Mouse (Mus musculus) liver, embryonic 13.5 days (tissue): ENCODE measurements around the gene Doc2b. TPM values are rescaled to one million over a fixed set of nuclear protein-coding genes. Genes with fewer than 3 reads are reported as not detected.

ENCODE experiments used
- ATAC-seq: fragments of 200-750 bp; cut with Nextera tagmentation; 2 replicates; pipeline ENCODE4 v1.8.0; 2017; ENCODE audit warnings: low read depth, mild to moderate bottlenecking, moderate number of reproducible peaks, moderate library complexity
- DNase-seq: peaks from one replicate; pipeline ENCODE4 v3.0.0; 2022
- H3K27ac ChIP-seq: fragments of 300-500 bp; sonication (generic); 2 replicates; pipeline ENCODE4 v1.5.1; 2015; ENCODE audit warnings: moderate library complexity, mild to moderate bottlenecking, inconsistent platforms
- H3K27me3 ChIP-seq: fragments of 300-500 bp; sonication (generic); 2 replicates; pipeline ENCODE4 v1.6.1; 2015; ENCODE audit warnings: mild to moderate bottlenecking, inconsistent platforms
- H3K36me3 ChIP-seq: fragments of 300-500 bp; sonication (generic); 2 replicates; pipeline ENCODE4 v1.6.1; 2015; ENCODE audit warnings: mild to moderate bottlenecking, inconsistent platforms
- H3K4me1 ChIP-seq: fragments of 300-500 bp; sonication (generic); replicated peaks from 2 replicates; pipeline ENCODE4 v1.6.1; 2015; ENCODE audit warnings: inconsistent platforms
- H3K4me2 ChIP-seq: fragments of 300-500 bp; sonication (generic); 2 replicates; pipeline ENCODE4 v1.6.1; 2015; ENCODE audit warnings: inconsistent platforms, mild to moderate bottlenecking, moderate library complexity
- H3K4me3 ChIP-seq: fragments of 300-500 bp; sonication (generic); replicated peaks from 2 replicates; pipeline ENCODE4 v1.5.1; 2015; ENCODE audit warnings: mild to moderate bottlenecking, inconsistent platforms
- H3K9ac ChIP-seq: fragments of 300-500 bp; sonication (generic); 2 replicates; pipeline ENCODE4 v1.6.1; 2015; ENCODE audit warnings: mild to moderate bottlenecking, inconsistent platforms
- H3K9me3 ChIP-seq: fragments of 300-500 bp; sonication (generic); replicated peaks from 2 replicates; pipeline ENCODE4 v1.6.1; 2016; ENCODE audit warnings: inconsistent platforms
- WGBS: fragments of 180-500 bp; shearing (Covaris S2); methylation state at CpG from one replicate; pipeline ENCODE4 v1.1.7; 2015; ENCODE audit not compliant: insufficient replicate concordance; 5-methylcytosine and 5-hydroxymethylcytosine counted together
- polyA plus RNA-seq: library from polyadenylated mRNA; unstranded; fragments of >200 nt; fragmentation: Nextera tagmentation; extraction: Ambion mirVana; gene quantifications from 2 replicates; pipeline ENCODE4 v1.2.1, GENCODE M21; 2015

Gene Doc2b
- 0.05 and 0.06 TPM in 2 replicates for polyA plus RNA-seq

DNA sequence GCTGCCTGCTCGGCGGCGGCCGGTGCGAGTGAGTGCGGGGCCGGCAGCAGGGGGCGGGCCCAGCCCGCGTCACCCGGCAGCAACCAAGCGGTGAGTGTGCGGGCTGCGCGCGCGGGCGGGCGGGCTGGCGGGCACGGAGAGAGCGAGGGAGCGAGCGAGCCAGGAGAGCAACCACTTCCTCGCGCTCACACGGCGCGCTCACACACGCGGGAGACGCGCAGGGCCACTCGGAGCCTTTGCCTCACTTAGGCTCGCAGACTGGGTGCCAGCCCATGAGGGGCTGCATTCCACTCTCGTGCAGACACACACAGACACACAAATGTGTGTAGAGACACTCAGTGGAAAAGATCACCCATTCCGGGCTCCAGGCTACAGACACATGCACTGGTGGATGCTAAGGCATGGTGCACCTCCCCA, at the start of gene Doc2b:
Gene Doc2b (minus strand): TSS at position 21 of the 417 bp plus-strand sequence.
- no peak within 1 kb of the TSS for H3K27ac ChIP-seq
- H3K4me1 ChIP-seq, result 0 out of 2 replicates have a peak, but pooled peaks cover 7% of the 10 kb centered on the region
- H3K4me3 ChIP-seq, result peak within 1 kb of the TSS; percentile 42
- no peaks in the 10 kb centered on the region for H3K9me3 ChIP-seq
- H3K9ac ChIP-seq, result 0 out of 2 replicates have a peak within 1 kb of the TSS, but pooled peaks have one; percentile 13
- H3K4me2 ChIP-seq, result peak within 1 kb of the TSS; percentile 43
- no peak for ATAC-seq
- 8% methylated on average over 37 of the region's 37 CpGs for WGBS
- no peak for DNase-seq
- peaks cover 79% of the 10 kb centered on the region for H3K27me3 ChIP-seq
- H3K36me3 ChIP-seq, result no peaks in the 10 kb centered on the region

DNA sequence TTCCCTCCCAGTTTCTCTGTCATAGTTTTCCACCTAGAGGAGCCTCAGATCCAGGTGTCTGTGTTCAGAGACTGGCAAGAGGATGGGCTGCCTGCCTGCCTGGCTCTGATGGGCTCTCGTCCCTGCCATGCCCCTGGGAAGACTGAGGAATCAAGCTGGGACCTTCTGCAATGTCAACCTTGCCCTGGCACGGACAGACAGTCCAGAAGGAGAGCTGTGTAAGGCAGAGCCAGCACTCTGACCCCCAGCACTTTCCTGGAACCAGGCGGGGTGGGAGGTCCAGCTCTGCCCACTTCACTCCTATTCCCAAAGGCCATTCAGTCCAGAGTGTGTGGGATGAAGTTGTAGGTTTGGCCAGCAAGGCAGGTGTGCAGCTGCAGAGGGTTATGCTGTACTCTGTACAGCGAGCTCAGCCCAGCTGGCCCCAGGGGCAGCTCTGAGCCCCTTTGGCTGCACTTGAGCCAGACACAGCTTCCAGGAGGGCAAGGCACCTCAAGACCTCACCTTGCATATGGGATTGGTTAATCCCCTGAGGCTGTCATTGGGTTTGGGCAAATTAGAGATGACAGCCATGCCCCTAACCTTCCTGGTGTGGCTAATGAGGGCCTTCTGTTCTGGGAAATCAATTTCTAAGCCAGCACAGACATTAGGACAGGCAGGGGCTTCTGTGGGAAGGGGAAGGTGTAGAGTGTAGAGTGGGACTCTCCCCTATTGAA, 47.2 kb upstream of the Doc2b start:
- ATAC-seq (no peak), DNase-seq (no peak)
- WGBS, result 53% methylated on average over 4 of the region's 4 CpGs
- Histone ChIP-seq H3K9me3 (no peaks in the 10 kb centered on the region), H3K4me2 (no peak overlapping the region), H3K9ac (no peak overlapping the region), H3K4me1 (peaks cover 7% of the 10 kb centered on the region; the same call in 1 of the 2 replicates), H3K4me3 (no peak overlapping the region), H3K36me3 (no peaks in the 10 kb centered on the region), H3K27me3 (no peaks in the 10 kb centered on the region), H3K27ac (no peak overlapping the region)

DNA sequence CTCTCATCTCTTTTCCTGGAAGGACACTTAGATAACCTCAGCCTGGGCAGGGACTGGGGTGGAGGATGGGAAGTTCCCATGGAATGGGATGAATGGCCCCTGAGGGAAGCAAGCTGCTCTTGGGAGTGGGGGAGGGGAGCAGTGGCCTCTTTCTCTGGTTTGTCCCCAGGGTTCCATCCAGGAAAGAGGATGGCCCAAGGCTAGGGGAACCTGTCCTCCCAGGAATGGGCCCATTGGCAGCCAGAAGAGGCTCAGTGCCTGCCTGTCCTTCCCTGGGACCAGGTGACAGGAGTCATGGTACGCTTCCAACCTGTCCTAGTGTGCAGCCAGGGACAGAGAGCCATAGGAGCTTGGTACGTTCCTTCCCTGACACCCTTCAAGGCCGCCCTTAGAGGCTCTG, 45.7 kb upstream of the Doc2b start:
- no peak overlapping the region for H3K4me3 ChIP-seq
- H3K36me3 ChIP-seq, result no peaks in the 10 kb centered on the region
- no peak overlapping the region for H3K27ac ChIP-seq
- ATAC-seq, result no peak
- DNase-seq, result no peak
- 51% methylated on average over 3 of the region's 3 CpGs for WGBS
- no peaks in the 10 kb centered on the region for H3K27me3 ChIP-seq
- H3K4me1 ChIP-seq, result peaks cover 4% of the 10 kb centered on the region; the same call in 1 of the 2 replicates
- H3K4me2 ChIP-seq, result no peak overlapping the region
- no peaks in the 10 kb centered on the region for H3K9me3 ChIP-seq
- no peak overlapping the region for H3K9ac ChIP-seq

DNA sequence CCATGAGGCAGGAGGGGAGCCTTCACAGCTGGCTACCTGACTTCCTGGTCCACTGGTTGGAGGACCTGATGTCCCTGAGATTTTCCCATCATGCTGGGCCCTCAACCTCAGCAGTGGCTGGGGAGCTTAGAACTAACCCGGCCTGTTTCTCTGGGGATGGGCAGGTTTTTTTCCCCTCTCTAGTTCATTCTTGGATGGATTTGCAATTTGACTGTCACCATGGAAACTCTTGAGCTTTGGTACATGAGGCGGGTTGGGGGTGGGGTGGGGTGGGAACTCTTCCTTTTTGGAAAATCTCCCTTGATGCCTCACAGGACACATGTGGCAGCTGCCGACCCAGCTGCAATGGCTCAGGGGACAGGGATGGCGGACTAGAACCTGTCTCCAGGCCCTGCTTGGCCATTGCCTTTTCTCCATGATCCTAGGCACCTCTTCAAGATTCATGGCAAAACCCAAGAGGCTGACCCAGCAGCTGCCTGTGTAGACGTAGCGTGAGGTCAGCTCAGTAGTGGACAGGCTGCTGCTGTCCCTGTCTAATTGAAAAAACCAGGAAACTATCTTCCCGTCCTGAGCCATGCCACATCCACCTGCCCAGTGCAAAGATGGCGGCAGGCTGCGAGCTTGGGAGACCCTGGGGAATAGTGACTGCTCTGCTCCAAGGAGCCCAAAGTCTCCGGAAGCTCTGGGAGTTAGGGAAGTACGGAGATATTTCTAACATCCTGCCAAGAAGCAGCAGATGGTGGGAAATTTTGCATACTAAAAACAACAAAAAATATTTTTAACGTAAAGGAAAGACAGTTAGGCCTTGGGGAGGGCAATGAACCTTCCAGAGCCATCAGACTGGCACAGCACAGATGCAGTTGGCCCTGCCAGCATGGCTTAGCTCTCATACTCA, 43.9 kb upstream of the Doc2b start:
- 69% methylated on average over 12 of the region's 12 CpGs for WGBS
- DNase-seq (no peak), ATAC-seq (no peak)
- Histone ChIP-seq H3K9me3 (no peaks in the 10 kb centered on the region), H3K4me2 (no peak overlapping the region), H3K4me3 (no peak overlapping the region), H3K4me1 (no peaks in the 10 kb centered on the region), H3K27me3 (no peaks in the 10 kb centered on the region), H3K27ac (no peak overlapping the region), H3K36me3 (no peaks in the 10 kb centered on the region), H3K9ac (no peak overlapping the region)

GRCm38 (mm10) chr11:75838861-75839426, 43.1 kb upstream of the Doc2b start:
- ATAC-seq, result no peak
- Histone ChIP-seq H3K36me3 (no peaks in the 10 kb centered on the region), H3K9ac (no peak overlapping the region), H3K4me2 (no peak overlapping the region), H3K27ac (no peak overlapping the region), H3K4me1 (no peaks in the 10 kb centered on the region), H3K9me3 (no peaks in the 10 kb centered on the region), H3K4me3 (no peak overlapping the region), H3K27me3 (no peaks in the 10 kb centered on the region)
- WGBS, result 56% methylated on average over 10 of the region's 10 CpGs
- no peak for DNase-seq

DNA sequence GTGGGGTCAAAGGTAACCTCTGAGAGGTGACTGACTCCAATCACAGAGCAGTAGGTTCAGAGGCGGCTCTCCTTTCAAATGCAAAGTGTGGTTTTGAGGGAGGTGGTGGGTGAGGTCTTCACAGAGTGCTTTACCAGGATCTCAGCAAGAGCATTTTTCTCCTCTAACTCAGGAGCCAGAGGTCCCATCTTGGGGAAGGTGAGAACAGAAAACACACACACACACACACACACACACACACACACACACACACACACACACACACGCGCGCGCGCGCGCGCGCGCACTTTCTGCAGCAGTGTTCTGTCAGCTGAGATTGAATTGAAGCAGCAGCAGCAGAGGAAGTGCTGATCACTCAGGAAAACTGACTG, 40.4 kb upstream of the Doc2b start:
- no peak overlapping the region for H3K4me2 ChIP-seq
- no peak overlapping the region for H3K27ac ChIP-seq
- 59% methylated on average over 11 of the region's 11 CpGs for WGBS
- no peak overlapping the region for H3K9ac ChIP-seq
- H3K4me3 ChIP-seq, result no peak overlapping the region
- no peaks in the 10 kb centered on the region for H3K9me3 ChIP-seq
- no peaks in the 10 kb centered on the region for H3K36me3 ChIP-seq
- H3K27me3 ChIP-seq, result no peaks in the 10 kb centered on the region
- no peaks in the 10 kb centered on the region for H3K4me1 ChIP-seq
- no peak for DNase-seq
- no peak for ATAC-seq

DNA sequence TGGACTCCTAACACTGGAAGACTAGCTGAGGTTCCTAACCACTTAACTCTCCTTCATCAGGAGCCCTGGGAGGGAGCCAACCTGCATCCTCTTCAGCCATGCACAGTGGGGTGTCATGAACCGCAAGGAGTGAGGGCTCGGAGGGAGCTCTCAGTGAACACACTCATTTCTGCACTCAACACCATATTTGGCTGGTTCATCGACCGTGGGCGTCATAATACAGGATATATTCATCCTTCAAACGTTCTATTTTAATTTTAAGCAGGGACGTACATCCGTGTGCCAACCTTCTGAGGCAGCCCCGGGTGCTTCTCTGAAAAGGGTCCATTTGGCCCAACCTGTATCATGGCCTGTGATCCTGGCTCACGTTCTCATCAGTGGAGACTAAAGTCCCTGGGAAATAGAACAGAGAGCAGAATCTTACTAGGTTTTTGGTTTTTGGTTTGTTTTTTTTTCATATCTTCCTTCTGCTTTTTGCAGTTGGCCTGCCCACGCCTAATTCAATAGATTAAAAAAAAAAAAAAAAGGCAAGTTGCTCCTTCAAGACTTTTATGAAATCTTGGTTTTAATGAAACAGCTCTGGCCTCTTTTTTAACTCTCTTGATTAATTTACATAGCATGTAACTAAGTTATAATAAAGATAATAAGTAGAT, 39.9 kb upstream of the Doc2b start:
- H3K27ac ChIP-seq, result no peak overlapping the region
- no peak for ATAC-seq
- no peaks in the 10 kb centered on the region for H3K9me3 ChIP-seq
- WGBS, result 58% methylated on average over 11 of the region's 11 CpGs
- H3K4me3 ChIP-seq, result no peak overlapping the region
- no peak for DNase-seq
- H3K27me3 ChIP-seq, result no peaks in the 10 kb centered on the region
- no peak overlapping the region for H3K9ac ChIP-seq
- H3K36me3 ChIP-seq, result no peaks in the 10 kb centered on the region
- H3K4me2 ChIP-seq, result no peak overlapping the region
- H3K4me1 ChIP-seq, result no peaks in the 10 kb centered on the region

GRCm38 (mm10) chr11:75833081-75833480, 37.2 kb upstream of the Doc2b start:
- DNase-seq, result no peak
- Histone ChIP-seq H3K27me3 (no peaks in the 10 kb centered on the region), H3K9me3 (no peaks in the 10 kb centered on the region), H3K4me3 (no peak overlapping the region), H3K27ac (no peak overlapping the region), H3K4me2 (no peak overlapping the region), H3K9ac (no peak overlapping the region), H3K4me1 (no peaks in the 10 kb centered on the region), H3K36me3 (no peaks in the 10 kb centered on the region)
- no peak for ATAC-seq
- 64% methylated on average over 6 of the region's 6 CpGs for WGBS

GRCm38 (mm10) chr11:75830386-75830785, 34.5 kb upstream of the Doc2b start:
- H3K9ac ChIP-seq, result no peak overlapping the region
- no peaks in the 10 kb centered on the region for H3K36me3 ChIP-seq
- no peak for DNase-seq
- ATAC-seq, result no peak
- H3K27me3 ChIP-seq, result no peaks in the 10 kb centered on the region
- H3K4me3 ChIP-seq, result no peak overlapping the region
- no peak overlapping the region for H3K4me2 ChIP-seq
- H3K9me3 ChIP-seq, result no peaks in the 10 kb centered on the region
- WGBS, result 58% methylated on average over 3 of the region's 3 CpGs
- no peaks in the 10 kb centered on the region for H3K4me1 ChIP-seq
- no peak overlapping the region for H3K27ac ChIP-seq

DNA sequence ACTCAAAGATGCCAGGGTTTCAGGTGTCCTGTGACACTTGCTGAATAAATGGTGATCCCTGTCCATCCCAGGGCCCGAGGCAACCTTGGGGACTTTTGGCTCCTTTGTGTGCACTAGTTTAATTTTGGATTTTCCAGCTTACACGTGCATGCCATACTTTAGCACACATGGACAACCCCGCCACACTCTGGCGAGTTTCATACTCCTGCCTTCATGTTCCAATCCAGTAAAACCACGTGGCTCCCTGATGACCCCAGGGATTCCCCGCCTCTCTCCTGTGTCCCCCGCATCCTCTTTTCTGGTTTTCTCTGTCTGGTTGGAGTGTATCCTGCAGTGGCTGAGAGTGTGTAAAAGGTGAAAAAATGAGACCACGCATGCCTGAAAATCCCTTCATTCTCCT, 31.6 kb upstream of the Doc2b start:
- no peaks in the 10 kb centered on the region for H3K9me3 ChIP-seq
- no peaks in the 10 kb centered on the region for H3K4me1 ChIP-seq
- ATAC-seq, result no peak
- no peak overlapping the region for H3K9ac ChIP-seq
- H3K27ac ChIP-seq, result no peak overlapping the region
- DNase-seq, result no peak
- no peak overlapping the region for H3K4me2 ChIP-seq
- no peaks in the 10 kb centered on the region for H3K36me3 ChIP-seq
- H3K4me3 ChIP-seq, result no peak overlapping the region
- WGBS, result 55% methylated on average over 8 of the region's 8 CpGs
- no peaks in the 10 kb centered on the region for H3K27me3 ChIP-seq

DNA sequence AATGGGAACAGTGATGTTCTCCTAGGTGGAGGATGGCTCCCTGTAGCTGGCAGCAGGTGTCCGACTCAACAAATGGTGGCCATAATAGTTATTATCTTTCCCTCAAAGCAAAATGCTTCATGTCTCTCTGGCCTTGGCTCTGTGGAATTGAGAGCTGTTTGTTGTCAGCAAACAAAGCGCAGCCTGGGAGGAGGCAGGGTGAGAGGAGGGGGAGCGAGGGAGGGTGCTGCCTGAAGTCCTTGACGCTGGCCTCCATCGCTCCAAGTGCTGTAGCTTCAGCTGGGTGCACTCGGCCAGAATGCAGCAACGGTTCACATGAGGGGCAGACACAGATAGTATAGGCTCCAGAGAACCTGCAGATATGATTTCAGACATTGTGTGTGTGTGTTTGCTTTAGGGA, 27.7 kb upstream of the Doc2b start:
- Histone ChIP-seq H3K36me3 (no peaks in the 10 kb centered on the region), H3K4me2 (no peak overlapping the region), H3K27ac (no peak overlapping the region), H3K4me3 (no peak overlapping the region), H3K27me3 (no peaks in the 10 kb centered on the region; the same call in 1 of the 2 replicates), H3K9ac (no peak overlapping the region), H3K4me1 (no peaks in the 10 kb centered on the region), H3K9me3 (no peaks in the 10 kb centered on the region)
- ATAC-seq (no peak), DNase-seq (no peak)
- 52% methylated on average over 7 of the region's 7 CpGs for WGBS
